Mouse (Mus musculus) ovary, postnatal 14 days (tissue): ENCODE results near the gene Nrip1.

ENCODE experiments used
- DNase-seq: peaks from one replicate; pipeline ENCODE4 v3.0.0; 2022; ENCODE audit warnings: low spot score

Gene Nrip1

GRCm38 (mm10) chr16:76372045-76372940 lies 1.3 kb downstream of the Nrip1 start:
- peak; percentile 55 for DNase-seq

- no peak for DNase-seq
Observed at GRCm38 (mm10) chr16:76371614-76371917, 2.1 kb downstream of the Nrip1 start.

GRCm38 (mm10) chr16:76370716-76371613 lies 2.7 kb downstream of the Nrip1 start:
- no peak for DNase-seq

GRCm38 (mm10) chr16:76370041-76370715 lies 3.4 kb downstream of the Nrip1 start:
- no peak for DNase-seq

GRCm38 (mm10) chr16:76369236-76369635 lies 4.4 kb downstream of the Nrip1 start:
- DNase-seq = no peak

GRCm38 (mm10) chr16:76367261-76367908 lies 6.2 kb downstream of the Nrip1 start:
- DNase-seq = no peak

- DNase-seq = no peak
Observed at GRCm38 (mm10) chr16:76365790-76366406, 7.7 kb downstream of the Nrip1 start.

- DNase-seq = no peak
Observed at GRCm38 (mm10) chr16:76365237-76365636, 8.4 kb downstream of the Nrip1 start.

- no peak for DNase-seq
Observed at GRCm38 (mm10) chr16:76363641-76364040, 10.0 kb downstream of the Nrip1 start.

- no peak for DNase-seq
Observed at GRCm38 (mm10) chr16:76362982-76363381, 10.6 kb downstream of the Nrip1 start.

- no peak for DNase-seq
Observed at GRCm38 (mm10) chr16:76360441-76360840, 13.2 kb downstream of the Nrip1 start.

- no peak for DNase-seq
Observed at GRCm38 (mm10) chr16:76358757-76359156, 14.9 kb downstream of the Nrip1 start.

GRCm38 (mm10) chr16:76358128-76358748 lies 15.4 kb downstream of the Nrip1 start:
- DNase-seq = no peak

- no peak for DNase-seq
Observed at GRCm38 (mm10) chr16:76357155-76357554, 16.5 kb downstream of the Nrip1 start.

GRCm38 (mm10) chr16:76355947-76356550 lies 17.6 kb downstream of the Nrip1 start:
- no peak for DNase-seq

GRCm38 (mm10) chr16:76355267-76355666 lies 18.4 kb downstream of the Nrip1 start:
- DNase-seq = no peak

GRCm38 (mm10) chr16:76354841-76355240 lies 18.8 kb downstream of the Nrip1 start:
- no peak for DNase-seq

- no peak for DNase-seq
Observed at GRCm38 (mm10) chr16:76354289-76354688, 19.3 kb downstream of the Nrip1 start.

- no peak for DNase-seq
Observed at GRCm38 (mm10) chr16:76350922-76351321, 22.7 kb downstream of the Nrip1 start.

GRCm38 (mm10) chr16:76349053-76349452 lies 24.6 kb downstream of the Nrip1 start:
- no peak for DNase-seq
